Comparison of ENCODE assay signal across 8 mouse cellular contexts in the genomic region with DNA sequence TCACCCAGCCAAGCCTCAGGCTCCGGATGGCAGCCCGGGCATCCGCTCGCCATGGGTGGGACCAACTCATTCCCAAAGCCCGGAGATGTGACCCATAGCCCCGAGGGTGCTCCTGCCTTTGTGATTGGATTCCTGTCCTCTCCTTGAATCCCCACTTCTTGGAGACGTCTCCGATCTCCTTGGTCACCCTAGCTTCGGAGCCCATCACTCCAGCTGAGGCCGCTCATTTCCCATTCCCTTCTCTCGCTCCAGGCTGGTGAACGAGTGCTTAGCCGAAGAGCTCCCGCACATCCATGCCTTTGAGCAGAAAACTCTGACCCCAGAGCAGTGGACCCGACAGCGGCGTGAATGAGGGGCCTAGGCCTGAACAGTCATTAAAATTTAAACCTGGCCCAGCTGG. TPM values are rescaled to one million over a fixed set of nuclear protein-coding genes. Genes with fewer than 3 reads are reported as not detected.
A peak's percentile ranks its signal among the peaks of the same experiment; 100 is the strongest.
DNase-seq lines count a peak whose midpoint lies in the region; ATAC-seq and TF ChIP-seq lines count a peak whose summit lies in the region.

No protein-coding gene starts in this region.

- H3K27me3 ChIP-seq in kidney, postnatal 0 days (ENCODE audit: insufficient read depth, low read length): no peaks in the 10 kb centered on the region
- H3K27me3 ChIP-seq in embryonic facial prominence, embryonic 10.5 days (replicated peaks; ENCODE audit: low read depth, poor library complexity, severe bottlenecking): no peaks in the 10 kb centered on the region
- no peaks in the 10 kb centered on the region for H3K27me3 ChIP-seq in hindbrain, embryonic 16.5 days (replicated peaks; ENCODE audit: control insufficient read depth, insufficient read depth, low read length)
- no peaks in the 10 kb centered on the region for H3K27me3 ChIP-seq in midbrain, postnatal 0 days (ENCODE audit: insufficient read depth, low read length)

- peak overlapping the region; percentile 70 for H3K9ac ChIP-seq in kidney, postnatal 0 days (ENCODE audit: low read depth, low read length)
- H3K9ac ChIP-seq in hindbrain, embryonic 16.5 days (ENCODE audit: low read depth, low read length): peak overlapping the region; percentile 84
- H3K9ac ChIP-seq in midbrain, postnatal 0 days (replicated peaks; ENCODE audit: low read length, poor library complexity, severe bottlenecking): peak overlapping the region; percentile 71

- H3K27ac ChIP-seq in kidney, postnatal 0 days: peak overlapping the region; percentile 37; the same call in 1 of the 2 replicates
- peak overlapping the region; percentile 94 for H3K27ac ChIP-seq in embryonic facial prominence, embryonic 10.5 days (replicated peaks)
- peak overlapping the region; percentile 72 for H3K27ac ChIP-seq in hindbrain, embryonic 16.5 days (ENCODE audit: low read depth, low read length)
- peak overlapping the region; percentile 66 for H3K27ac ChIP-seq in midbrain, postnatal 0 days (ENCODE audit: low read depth, low read length)

- no peak for TF ChIP-seq CTCF in kidney, postnatal 0 days (IDR thresholded peaks at IDR 0.05; ENCODE audit: low read depth)
- TF ChIP-seq CTCF in midbrain, postnatal 0 days (IDR thresholded peaks at IDR 0.05): no peak

- H3K4me2 ChIP-seq in kidney, postnatal 0 days (ENCODE audit: low read length): peak overlapping the region; percentile 78
- peak overlapping the region; percentile 89 for H3K4me2 ChIP-seq in hindbrain, embryonic 16.5 days (ENCODE audit: low read length)
- H3K4me2 ChIP-seq in midbrain, postnatal 0 days (ENCODE audit: low read depth, low read length, poor library complexity, severe bottlenecking): peak overlapping the region; percentile 82

- peaks cover 9% of the 10 kb centered on the region; the same call in 1 of the 2 replicates for H3K36me3 ChIP-seq in kidney, postnatal 0 days (ENCODE audit: insufficient read depth, low read length)
- peaks cover 50% of the 10 kb centered on the region for H3K36me3 ChIP-seq in embryonic facial prominence, embryonic 10.5 days (replicated peaks)
- peaks cover 17% of the 10 kb centered on the region for H3K36me3 ChIP-seq in hindbrain, embryonic 16.5 days (ENCODE audit: control insufficient read depth, insufficient read depth, low read length)
- peaks cover 25% of the 10 kb centered on the region for H3K36me3 ChIP-seq in midbrain, postnatal 0 days (ENCODE audit: insufficient read depth, low read length)

- peak overlapping the region; percentile 77 for H3K4me3 ChIP-seq in kidney, postnatal 0 days (replicated peaks; ENCODE audit: low read depth, low read length)
- peak overlapping the region; percentile 94 for H3K4me3 ChIP-seq in embryonic facial prominence, embryonic 10.5 days
- peak overlapping the region; percentile 53 for H3K4me3 ChIP-seq in hindbrain, embryonic 16.5 days (ENCODE audit: low read length)
- H3K4me3 ChIP-seq in midbrain, postnatal 0 days (ENCODE audit: low read depth, low read length): peak overlapping the region; percentile 75

- DNase-seq in kidney, postnatal 0 days (ENCODE audit: low spot score): no peak
- DNase-seq in kidney, postnatal 4 days: no peak
- no peak for DNase-seq in embryonic facial prominence, embryonic 10.5 days (ENCODE audit: low spot score)
- no peak for DNase-seq in midbrain, postnatal 0 days (ENCODE audit: low spot score)
- no peak for DNase-seq in layer of hippocampus, adult 11-12 months (ENCODE audit: low spot score)
- no peak for DNase-seq in testis, postnatal 10 days (ENCODE audit: low spot score)
- DNase-seq in MN1 (ENCODE audit: low spot score): no peak

- 3% methylated on average over 17 of the region's 17 CpGs for WGBS in kidney, postnatal 0 days
- 5% methylated on average over 17 of the region's 17 CpGs for WGBS in embryonic facial prominence, embryonic 10.5 days
- 5% methylated on average over 17 of the region's 17 CpGs for WGBS in hindbrain, embryonic 16.5 days
- 2% methylated on average over 17 of the region's 17 CpGs for WGBS in midbrain, postnatal 0 days

- no peak for ATAC-seq in kidney, postnatal 0 days (replicated peaks; ENCODE audit: low FRiP score, low read depth)
- ATAC-seq in hindbrain, embryonic 16.5 days: no peak
- no peak; the same call in 1 of the 2 replicates for ATAC-seq in midbrain, postnatal 0 days (ENCODE audit: low FRiP score)

- no peaks in the 10 kb centered on the region for H3K9me3 ChIP-seq in kidney, postnatal 0 days (replicated peaks; ENCODE audit: low read length)
- H3K9me3 ChIP-seq in embryonic facial prominence, embryonic 10.5 days: no peaks in the 10 kb centered on the region
- H3K9me3 ChIP-seq in hindbrain, embryonic 16.5 days (ENCODE audit: control insufficient read depth, low read length): no peaks in the 10 kb centered on the region
- H3K9me3 ChIP-seq in midbrain, postnatal 0 days (ENCODE audit: low read length): no peaks in the 10 kb centered on the region

- peaks cover 9% of the 10 kb centered on the region for H3K4me1 ChIP-seq in kidney, postnatal 0 days (replicated peaks; ENCODE audit: insufficient read depth, low read length)
- H3K4me1 ChIP-seq in embryonic facial prominence, embryonic 10.5 days: peaks cover 39% of the 10 kb centered on the region
- peaks cover 29% of the 10 kb centered on the region for H3K4me1 ChIP-seq in hindbrain, embryonic 16.5 days (ENCODE audit: control insufficient read depth, insufficient read depth, low read depth, low read length)
- peaks cover 10% of the 10 kb centered on the region; the same call in 1 of the 2 replicates for H3K4me1 ChIP-seq in midbrain, postnatal 0 days (ENCODE audit: insufficient read depth, low read length)

RNA-seq across cellular contexts. Expression of gene Slx1b, which starts 0.7 kb away (rescaled TPM):
- polyA plus RNA-seq in kidney, postnatal 0 days (2015; fragmentation: Nextera tagmentation; extraction: Ambion mirVana): 7.1 and 9.0 TPM in 2 replicates
- polyA plus RNA-seq in embryonic facial prominence, embryonic 10.5 days (2016; fragmentation: Nextera tagmentation; extraction: Ambion mirVana): 14.4 and 15.1 TPM in 2 replicates
- polyA plus RNA-seq in hindbrain, embryonic 16.5 days (2015; fragmentation: Nextera tagmentation; extraction: Ambion mirVana): 13.4 and 15.0 TPM in 2 replicates
- total RNA-seq in midbrain, postnatal 0 days (2014; rRNA removed): 21.7 and 25.0 TPM in 2 replicates
- polyA plus RNA-seq in midbrain, postnatal 0 days (2015; fragmentation: Nextera tagmentation; extraction: Ambion mirVana): 10.9 and 11.1 TPM in 2 replicates

RNA-seq across cellular contexts. Expression of gene Bola2, which starts 1.1 kb away (rescaled TPM):
- 140 and 145 TPM in 2 replicates for polyA plus RNA-seq in kidney, postnatal 0 days (2015; fragmentation: Nextera tagmentation; extraction: Ambion mirVana)
- 186 and 206 TPM in 2 replicates for polyA plus RNA-seq in embryonic facial prominence, embryonic 10.5 days (2016; fragmentation: Nextera tagmentation; extraction: Ambion mirVana)
- polyA plus RNA-seq in hindbrain, embryonic 16.5 days (2015; fragmentation: Nextera tagmentation; extraction: Ambion mirVana): 130 and 133 TPM in 2 replicates
- 50.2 and 160 TPM in 2 replicates for total RNA-seq in midbrain, postnatal 0 days (2014; rRNA removed)
- 143 and 146 TPM in 2 replicates for polyA plus RNA-seq in midbrain, postnatal 0 days (2015; fragmentation: Nextera tagmentation; extraction: Ambion mirVana)

RNA-seq across cellular contexts. Expression of gene Coro1a, which starts 11.3 kb away (rescaled TPM):
- 13.1 and 14.6 TPM in 2 replicates for polyA plus RNA-seq in kidney, postnatal 0 days (2015; fragmentation: Nextera tagmentation; extraction: Ambion mirVana)
- 35.7 and 38.5 TPM in 2 replicates for polyA plus RNA-seq in embryonic facial prominence, embryonic 10.5 days (2016; fragmentation: Nextera tagmentation; extraction: Ambion mirVana)
- polyA plus RNA-seq in hindbrain, embryonic 16.5 days (2015; fragmentation: Nextera tagmentation; extraction: Ambion mirVana): 119 and 125 TPM in 2 replicates
- 87.1 and 98.9 TPM in 2 replicates for total RNA-seq in midbrain, postnatal 0 days (2014; rRNA removed)
- polyA plus RNA-seq in midbrain, postnatal 0 days (2015; fragmentation: Nextera tagmentation; extraction: Ambion mirVana): 93.4 and 105 TPM in 2 replicates

RNA-seq across cellular contexts. Expression of gene Sult1a1, which starts 20.1 kb away (rescaled TPM):
- 13.4 and 17.3 TPM in 2 replicates for polyA plus RNA-seq in kidney, postnatal 0 days (2015; fragmentation: Nextera tagmentation; extraction: Ambion mirVana)
- 0.32 and 0.40 TPM in 2 replicates for polyA plus RNA-seq in embryonic facial prominence, embryonic 10.5 days (2016; fragmentation: Nextera tagmentation; extraction: Ambion mirVana)
- polyA plus RNA-seq in hindbrain, embryonic 16.5 days (2015; fragmentation: Nextera tagmentation; extraction: Ambion mirVana): 11.9 and 12.0 TPM in 2 replicates
- 18.4 and 21.1 TPM in 2 replicates for total RNA-seq in midbrain, postnatal 0 days (2014; rRNA removed)
- polyA plus RNA-seq in midbrain, postnatal 0 days (2015; fragmentation: Nextera tagmentation; extraction: Ambion mirVana): 17.5 and 18.8 TPM in 2 replicates

RNA-seq across cellular contexts. Expression of gene Sgf29, which starts 47.2 kb away (rescaled TPM):
- 37.8 and 38.6 TPM in 2 replicates for polyA plus RNA-seq in kidney, postnatal 0 days (2015; fragmentation: Nextera tagmentation; extraction: Ambion mirVana)
- 64.6 and 65.6 TPM in 2 replicates for polyA plus RNA-seq in embryonic facial prominence, embryonic 10.5 days (2016; fragmentation: Nextera tagmentation; extraction: Ambion mirVana)
- polyA plus RNA-seq in hindbrain, embryonic 16.5 days (2015; fragmentation: Nextera tagmentation; extraction: Ambion mirVana): 54.9 and 56.5 TPM in 2 replicates
- 44.4 and 46.6 TPM in 2 replicates for total RNA-seq in midbrain, postnatal 0 days (2014; rRNA removed)
- 48.0 and 56.0 TPM in 2 replicates for polyA plus RNA-seq in midbrain, postnatal 0 days (2015; fragmentation: Nextera tagmentation; extraction: Ambion mirVana)

Comparison
In these comparisons a context has a peak if more than half of its experiments do, and no peak if none do; other contexts are left out.
1. H3K27ac ChIP-seq: peak in every context shown above with its lines; median percentile 94 in embryonic facial prominence, embryonic 10.5 days; 72 in hindbrain, embryonic 16.5 days; 66 in midbrain, postnatal 0 days; 37 in kidney, postnatal 0 days.